Mouse (Mus musculus): ENCODE measurements at regions not wholly inside any gene's neighbourhood (a gene's known extent, or its start where the extent isn't known, plus 50 kb on each side); places are given as distances from the start of the nearest gene placed in this dataset.

DNA sequence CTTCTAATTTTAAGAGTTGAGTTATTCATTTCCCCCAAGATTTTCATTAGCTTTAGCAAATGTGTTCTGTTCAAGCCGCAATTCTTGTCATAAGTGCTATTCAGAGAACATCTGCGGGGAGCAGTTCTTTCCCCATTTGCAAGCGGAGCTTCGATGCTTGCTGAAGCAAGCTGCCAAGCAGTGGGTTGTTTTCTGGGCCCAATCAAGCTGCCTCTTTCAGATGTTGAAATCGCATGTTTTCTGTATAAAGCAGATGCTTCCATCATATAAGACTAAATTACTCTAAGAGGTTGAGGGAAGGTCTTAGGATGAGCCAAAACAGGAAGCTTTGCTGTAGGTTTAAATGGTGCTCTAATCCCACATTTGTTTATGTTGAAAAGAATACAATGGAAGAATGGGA is 547.4 kb downstream of the Abca13 start:
- no peak for DNase-seq

DNA sequence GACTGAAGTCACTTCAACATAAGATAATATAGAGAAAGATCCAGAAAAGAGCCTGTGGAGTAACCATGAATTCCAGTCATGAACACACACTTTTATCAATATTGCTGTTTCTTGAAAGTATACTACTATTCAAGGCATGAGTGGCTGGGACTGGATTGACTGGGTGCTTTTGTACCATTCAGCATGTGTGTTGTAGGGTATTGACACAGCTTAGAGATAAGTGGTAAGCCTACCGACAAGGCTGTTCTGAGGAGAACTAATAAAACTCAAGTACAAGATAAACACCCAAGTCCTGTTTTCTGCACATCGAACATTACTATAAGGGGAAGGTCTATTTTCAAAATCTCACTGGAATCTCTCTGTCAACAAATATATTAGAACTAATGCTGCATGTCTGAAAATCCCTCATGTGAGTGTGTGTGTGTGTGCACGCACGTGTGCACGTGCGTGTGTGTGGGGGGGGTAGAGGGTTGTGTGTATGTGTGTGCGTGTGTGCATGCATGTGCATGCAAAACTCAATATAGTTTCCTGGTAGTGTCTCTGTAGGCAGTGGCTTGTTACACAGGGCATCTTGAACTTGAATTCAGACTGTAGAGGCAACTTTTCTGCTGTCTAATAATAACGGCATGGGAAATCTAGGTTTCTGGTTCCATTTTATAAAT is 588.6 kb downstream of the Abca13 start:
- DNase-seq: no peak

DNA sequence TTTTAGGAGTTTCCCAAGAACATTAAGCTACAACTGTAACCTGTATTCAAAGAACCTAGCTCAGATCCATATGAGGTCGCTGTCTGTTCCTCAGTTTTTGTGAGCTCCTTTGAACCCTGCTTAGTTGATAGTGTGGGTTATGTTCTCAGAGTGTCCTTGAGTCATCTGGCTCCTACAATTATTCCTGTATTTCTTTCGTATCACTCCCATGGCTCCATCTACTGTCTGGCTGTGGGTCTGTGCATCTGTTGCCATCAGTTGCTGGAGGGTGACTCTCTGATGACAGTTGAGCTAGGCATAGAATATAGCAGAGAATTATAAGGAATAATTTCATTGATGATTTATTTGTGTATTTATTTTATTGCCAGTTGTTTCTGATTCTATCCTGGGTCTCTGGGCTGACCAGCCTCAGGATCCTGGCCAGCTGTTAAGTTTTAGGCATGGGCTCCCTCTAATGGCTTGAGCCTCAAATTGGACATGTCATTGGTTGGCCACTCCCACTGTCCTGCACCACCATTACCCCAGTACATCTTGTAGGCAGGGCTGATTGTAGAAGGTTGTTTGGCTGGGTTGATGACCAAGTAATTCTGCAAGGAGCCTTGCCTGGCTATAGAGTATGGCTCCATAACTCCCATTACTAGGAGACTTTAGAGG is 601.6 kb downstream of the Abca13 start:
- DNase-seq: peak; percentile 34

DNA sequence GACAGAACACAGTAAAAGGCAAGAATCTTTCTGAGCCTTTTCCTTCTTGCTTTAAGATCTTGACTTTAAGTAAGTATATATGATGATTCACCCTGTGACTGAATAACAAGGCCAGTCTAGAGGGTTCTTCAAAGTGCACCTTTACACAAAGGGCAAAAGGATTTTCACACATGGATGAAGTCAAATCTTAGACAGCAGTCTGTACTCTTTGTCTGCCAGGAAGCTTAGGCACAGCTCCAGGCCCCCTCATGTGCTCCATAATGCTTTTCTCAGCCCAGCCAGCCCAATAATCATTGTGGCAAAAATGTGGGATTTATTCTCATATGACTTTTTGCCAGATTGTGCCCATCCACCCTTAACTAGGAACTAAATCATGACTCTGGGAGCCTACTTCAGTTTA is 647.9 kb downstream of the Abca13 start:
- DNase-seq: no peak

DNA sequence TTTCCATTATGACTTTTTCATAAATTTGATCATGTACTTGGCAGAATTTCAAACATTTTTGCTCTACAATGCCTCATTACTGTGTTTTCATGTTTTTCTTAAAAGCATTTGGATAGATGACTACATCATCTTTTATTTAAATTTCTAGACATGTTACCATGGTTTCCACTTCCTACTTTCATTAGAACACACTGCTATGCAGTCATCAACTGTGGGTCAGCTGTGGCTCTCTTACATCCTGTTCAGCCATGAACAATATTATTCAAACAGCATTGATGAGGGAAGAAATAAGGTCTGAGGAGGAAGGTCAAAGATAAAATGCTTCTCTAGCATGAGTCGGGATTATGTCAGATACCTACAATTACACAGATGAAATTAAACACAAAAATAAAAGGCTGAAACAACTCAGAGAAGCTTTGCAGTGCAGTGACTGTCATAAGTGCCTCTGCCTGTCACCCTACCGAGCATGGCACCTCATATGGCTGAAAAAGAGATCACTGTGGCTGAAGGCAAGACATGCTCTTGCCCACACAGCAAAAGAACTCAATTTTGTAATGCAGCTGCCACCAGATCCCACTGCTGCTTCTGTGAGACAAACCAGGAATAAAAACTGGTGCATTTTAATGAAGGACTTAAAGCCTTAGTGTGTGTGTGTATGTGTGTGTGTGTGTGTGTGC is 676.9 kb downstream of the Abca13 start:
- DNase-seq: no peak

Measured in lung, postnatal 10 days (tissue).